Mouse (Mus musculus): ENCODE measurements around the gene Rnft2. TPM values are rescaled to one million over a fixed set of nuclear protein-coding genes. Genes with fewer than 3 reads are reported as not detected.

Rnft2 gene
- polyA plus RNA-seq, 1 experiment from 2014 or later, result 0.97 TPM

- no peak for ATAC-seq (replicated peaks; ENCODE audit: insufficient number of reproducible peaks, insufficient read depth, low FRiP score, low read depth)
- Histone ChIP-seq H3K27ac (no peak overlapping the region), H3K9me3 (replicated peaks) (no peaks in the 10 kb centered on the region), H3K27me3 (no peaks in the 10 kb centered on the region; the same call in 1 of the 2 replicates), H3K4me1 (replicated peaks) (no peaks in the 10 kb centered on the region), H3K36me3 (no peaks in the 10 kb centered on the region), H3K4me3 (no peak overlapping the region), H3K4me2 (no peak overlapping the region), H3K9ac (no peak overlapping the region)
- 73% methylated on average over 16 of the region's 16 CpGs for WGBS
Observed at GRCm38 (mm10) chr5:118204675-118205440, 40.1 kb downstream of the Rnft2 start.

GRCm38 (mm10) chr5:118199670-118200069 is 45.2 kb downstream of the Rnft2 start:
- Histone ChIP-seq H3K4me2 (no peak overlapping the region), H3K4me3 (no peak overlapping the region), H3K9me3 (replicated peaks) (no peaks in the 10 kb centered on the region), H3K27me3 (peaks cover under 1% of the 10 kb centered on the region), H3K4me1 (replicated peaks) (no peaks in the 10 kb centered on the region), H3K9ac (no peak overlapping the region), H3K27ac (no peak overlapping the region), H3K36me3 (no peaks in the 10 kb centered on the region)
- ATAC-seq (replicated peaks; ENCODE audit: insufficient number of reproducible peaks, insufficient read depth, low FRiP score, low read depth), result no peak
- WGBS, result 57% methylated on average over 5 of the region's 5 CpGs

- Histone ChIP-seq H3K9me3 (replicated peaks) (no peaks in the 10 kb centered on the region), H3K27ac (no peak overlapping the region), H3K9ac (no peak overlapping the region), H3K4me1 (replicated peaks) (no peaks in the 10 kb centered on the region), H3K4me2 (no peak overlapping the region), H3K4me3 (no peak overlapping the region), H3K36me3 (no peaks in the 10 kb centered on the region), H3K27me3 (peaks cover 20% of the 10 kb centered on the region)
- WGBS, result 70% methylated on average over 13 of the region's 13 CpGs
- ATAC-seq (replicated peaks; ENCODE audit: insufficient number of reproducible peaks, insufficient read depth, low FRiP score, low read depth), result no peak
Observed at GRCm38 (mm10) chr5:118197421-118197820, 47.5 kb downstream of the Rnft2 start.

GRCm38 (mm10) chr5:118192221-118192620 is 52.7 kb downstream of the Rnft2 start:
- H3K4me1 ChIP-seq (replicated peaks), result no peaks in the 10 kb centered on the region
- H3K9ac ChIP-seq, result no peak overlapping the region
- no peaks in the 10 kb centered on the region for H3K36me3 ChIP-seq
- no peak overlapping the region for H3K4me2 ChIP-seq
- WGBS, result 25% methylated on average over 18 of the region's 18 CpGs
- no peaks in the 10 kb centered on the region for H3K9me3 ChIP-seq (replicated peaks)
- peaks cover 62% of the 10 kb centered on the region for H3K27me3 ChIP-seq
- no peak overlapping the region for H3K27ac ChIP-seq
- H3K4me3 ChIP-seq, result no peak overlapping the region
- ATAC-seq (replicated peaks; ENCODE audit: insufficient number of reproducible peaks, insufficient read depth, low FRiP score, low read depth), result no peak

- Histone ChIP-seq H3K4me2 (no peak overlapping the region), H3K4me3 (no peak overlapping the region), H3K9ac (no peak overlapping the region), H3K27ac (no peak overlapping the region), H3K9me3 (replicated peaks) (no peaks in the 10 kb centered on the region), H3K4me1 (replicated peaks) (no peaks in the 10 kb centered on the region), H3K36me3 (no peaks in the 10 kb centered on the region), H3K27me3 (peaks cover 66% of the 10 kb centered on the region)
- no peak for ATAC-seq (replicated peaks; ENCODE audit: insufficient number of reproducible peaks, insufficient read depth, low FRiP score, low read depth)
- 78% methylated on average over 9 of the region's 9 CpGs for WGBS
Observed at GRCm38 (mm10) chr5:118190491-118190890, 54.4 kb downstream of the Rnft2 start.

GRCm38 (mm10) chr5:118188356-118188755 is 56.6 kb downstream of the Rnft2 start:
- no peak overlapping the region for H3K27ac ChIP-seq
- H3K27me3 ChIP-seq, result peaks cover 55% of the 10 kb centered on the region
- ATAC-seq (replicated peaks; ENCODE audit: insufficient number of reproducible peaks, insufficient read depth, low FRiP score, low read depth), result no peak
- WGBS, result 63% methylated on average over 6 of the region's 6 CpGs
- no peak overlapping the region for H3K9ac ChIP-seq
- H3K36me3 ChIP-seq, result no peaks in the 10 kb centered on the region
- H3K4me2 ChIP-seq, result no peak overlapping the region
- H3K9me3 ChIP-seq (replicated peaks), result no peaks in the 10 kb centered on the region
- H3K4me3 ChIP-seq, result no peak overlapping the region
- H3K4me1 ChIP-seq (replicated peaks), result no peaks in the 10 kb centered on the region

- ATAC-seq (replicated peaks; ENCODE audit: insufficient number of reproducible peaks, insufficient read depth, low FRiP score, low read depth), result no peak
- no peak overlapping the region for H3K4me2 ChIP-seq
- H3K4me1 ChIP-seq (replicated peaks), result no peaks in the 10 kb centered on the region
- 73% methylated on average over 9 of the region's 9 CpGs for WGBS
- no peaks in the 10 kb centered on the region for H3K9me3 ChIP-seq (replicated peaks)
- no peak overlapping the region for H3K27ac ChIP-seq
- no peak overlapping the region for H3K4me3 ChIP-seq
- peaks cover 44% of the 10 kb centered on the region for H3K27me3 ChIP-seq
- H3K36me3 ChIP-seq, result no peaks in the 10 kb centered on the region
- no peak overlapping the region for H3K9ac ChIP-seq
Observed at GRCm38 (mm10) chr5:118186903-118187633, 57.8 kb downstream of the Rnft2 start.

GRCm38 (mm10) chr5:118177640-118178039 is 67.3 kb downstream of the Rnft2 start:
- Histone ChIP-seq H3K9me3 (replicated peaks) (no peaks in the 10 kb centered on the region), H3K27ac (no peak overlapping the region), H3K36me3 (no peaks in the 10 kb centered on the region), H3K4me1 (replicated peaks) (peaks cover 5% of the 10 kb centered on the region), H3K4me2 (no peak overlapping the region), H3K4me3 (no peak overlapping the region), H3K9ac (no peak overlapping the region), H3K27me3 (peaks cover 45% of the 10 kb centered on the region)
- 66% methylated on average over 7 of the region's 7 CpGs for WGBS
- ATAC-seq (replicated peaks; ENCODE audit: insufficient number of reproducible peaks, insufficient read depth, low FRiP score, low read depth), result no peak

GRCm38 (mm10) chr5:118175137-118175536 is 69.8 kb downstream of the Rnft2 start:
- Histone ChIP-seq H3K27me3 (peaks cover 61% of the 10 kb centered on the region), H3K9me3 (replicated peaks) (no peaks in the 10 kb centered on the region), H3K4me1 (replicated peaks) (peaks cover 22% of the 10 kb centered on the region), H3K9ac (no peak overlapping the region), H3K36me3 (no peaks in the 10 kb centered on the region), H3K4me2 (peak overlapping the region; percentile 55; the same call in 1 of the 2 replicates), H3K27ac (no peak overlapping the region), H3K4me3 (no peak overlapping the region)
- 14% methylated on average over 2 of the region's 2 CpGs for WGBS
- no peak for ATAC-seq (replicated peaks; ENCODE audit: insufficient number of reproducible peaks, insufficient read depth, low FRiP score, low read depth)

GRCm38 (mm10) chr5:118174310-118175009 is 70.5 kb downstream of the Rnft2 start:
- Histone ChIP-seq H3K4me3 (peak overlapping the region; percentile 28), H3K27ac (no peak overlapping the region), H3K4me1 (replicated peaks) (peaks cover 29% of the 10 kb centered on the region), H3K4me2 (peak overlapping the region; percentile 55), H3K9ac (no peak overlapping the region), H3K27me3 (peaks cover 64% of the 10 kb centered on the region), H3K9me3 (replicated peaks) (no peaks in the 10 kb centered on the region), H3K36me3 (no peaks in the 10 kb centered on the region)
- under 1% methylated on average over 22 of the region's 22 CpGs for WGBS
- ATAC-seq (replicated peaks; ENCODE audit: insufficient number of reproducible peaks, insufficient read depth, low FRiP score, low read depth), result no peak

- peaks cover 34% of the 10 kb centered on the region for H3K4me1 ChIP-seq (replicated peaks)
- no peak overlapping the region for H3K27ac ChIP-seq
- no peak for ATAC-seq (replicated peaks; ENCODE audit: insufficient number of reproducible peaks, insufficient read depth, low FRiP score, low read depth)
- peak overlapping the region; percentile 26; the same call in 1 of the 2 replicates for H3K9ac ChIP-seq
- H3K9me3 ChIP-seq (replicated peaks), result no peaks in the 10 kb centered on the region
- under 1% methylated on average over 27 of the region's 27 CpGs for WGBS
- H3K4me3 ChIP-seq, result peak overlapping the region; percentile 50
- no peaks in the 10 kb centered on the region for H3K36me3 ChIP-seq
- H3K4me2 ChIP-seq, result peak overlapping the region; percentile 81
- H3K27me3 ChIP-seq, result peaks cover 80% of the 10 kb centered on the region
Observed at GRCm38 (mm10) chr5:118172078-118172723, 72.7 kb downstream of the Rnft2 start.

Measured in heart, embryonic 15.5 days (tissue).